Mouse (Mus musculus): ENCODE data around the gene Pipox. TPM values are rescaled to one million over a fixed set of nuclear protein-coding genes. Genes with fewer than 3 reads are reported as not detected.

Pipox gene
- polyA plus RNA-seq, 1 experiment, result 10.0 TPM

DNA sequence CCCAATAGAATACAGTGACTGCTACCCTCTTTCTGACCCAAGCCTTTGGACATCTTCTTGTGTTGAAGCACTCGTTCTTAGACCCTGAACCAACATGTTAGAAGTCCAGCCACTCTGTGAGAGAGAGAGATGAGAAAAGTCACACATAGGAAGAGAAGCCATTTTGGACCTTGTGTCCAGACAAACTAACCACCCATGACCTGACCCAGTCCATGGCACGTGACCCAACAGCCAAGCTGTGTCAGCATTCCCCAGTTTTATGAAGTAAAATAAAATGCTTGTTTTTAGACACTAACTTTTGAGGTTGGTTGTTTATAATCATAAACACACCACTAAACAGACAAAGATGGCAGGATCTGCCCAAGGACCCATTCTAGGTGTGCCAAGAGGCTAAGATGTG lies 1.1 kb upstream of the Pipox start:
- TF ChIP-seq POLR2A (IDR thresholded peaks at IDR 0.05; ENCODE audit: borderline replicate concordance, extremely low read depth, insufficient read depth, insufficient read length, poor library complexity, severe bottlenecking) (no peak), CTCF (IDR thresholded peaks at IDR 0.05; ENCODE audit: borderline replicate concordance, extremely low read depth, insufficient read depth, insufficient read length) (no peak)
- no peak for DNase-seq (ENCODE audit: low read depth)

DNA sequence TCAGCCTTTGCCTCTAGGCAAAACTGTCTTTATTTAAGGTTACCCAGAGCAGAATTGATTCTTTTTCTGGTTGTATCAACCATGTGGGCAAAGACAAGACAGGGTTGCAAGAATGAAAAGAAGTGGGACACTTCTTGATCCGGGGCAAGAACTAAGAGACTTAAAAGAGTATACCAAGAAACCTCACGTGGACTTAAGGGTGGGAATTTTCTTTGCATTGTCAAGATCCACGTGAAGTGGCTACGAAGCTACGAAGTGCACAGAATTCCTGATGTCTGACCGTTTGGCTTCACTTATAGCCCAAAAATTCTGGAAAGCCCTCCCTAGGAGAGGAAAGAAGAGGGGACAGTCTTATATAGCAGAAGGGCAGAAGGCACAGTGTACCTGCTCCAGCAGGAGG lies 613 bp downstream of the Pipox start:
- TF ChIP-seq CTCF (IDR thresholded peaks at IDR 0.05; ENCODE audit: borderline replicate concordance, extremely low read depth, insufficient read depth, insufficient read length) (no peak), POLR2A (IDR thresholded peaks at IDR 0.05; ENCODE audit: borderline replicate concordance, extremely low read depth, insufficient read depth, insufficient read length, poor library complexity, severe bottlenecking) (no peak)
- no peak for DNase-seq (ENCODE audit: low read depth)

DNA sequence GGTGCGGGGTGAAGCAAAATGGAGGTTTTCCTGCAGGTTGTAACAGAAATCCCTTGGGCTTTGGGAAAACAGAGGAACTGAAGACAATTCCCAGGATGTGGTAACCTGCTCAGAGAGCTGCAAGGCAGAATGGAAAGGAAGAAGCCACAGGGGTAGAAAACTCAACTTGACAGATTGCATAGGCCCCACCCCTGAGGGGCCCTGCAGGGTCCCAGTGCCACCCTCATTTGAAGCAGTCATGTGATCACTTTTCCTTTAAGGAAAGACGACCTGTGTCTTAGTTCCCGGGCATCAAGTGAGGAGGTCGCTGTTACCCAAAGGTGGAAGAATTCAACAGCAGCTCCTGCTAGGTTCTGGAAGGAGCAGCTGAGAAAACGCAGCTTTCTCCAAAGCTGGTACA lies 1.0 kb downstream of the Pipox start:
- DNase-seq (ENCODE audit: low read depth), result peak; percentile 81
- no peak for TF ChIP-seq POLR2A (IDR thresholded peaks at IDR 0.05; ENCODE audit: borderline replicate concordance, extremely low read depth, insufficient read depth, insufficient read length, poor library complexity, severe bottlenecking)
- no peak for TF ChIP-seq CTCF (IDR thresholded peaks at IDR 0.05; ENCODE audit: borderline replicate concordance, extremely low read depth, insufficient read depth, insufficient read length)

DNA sequence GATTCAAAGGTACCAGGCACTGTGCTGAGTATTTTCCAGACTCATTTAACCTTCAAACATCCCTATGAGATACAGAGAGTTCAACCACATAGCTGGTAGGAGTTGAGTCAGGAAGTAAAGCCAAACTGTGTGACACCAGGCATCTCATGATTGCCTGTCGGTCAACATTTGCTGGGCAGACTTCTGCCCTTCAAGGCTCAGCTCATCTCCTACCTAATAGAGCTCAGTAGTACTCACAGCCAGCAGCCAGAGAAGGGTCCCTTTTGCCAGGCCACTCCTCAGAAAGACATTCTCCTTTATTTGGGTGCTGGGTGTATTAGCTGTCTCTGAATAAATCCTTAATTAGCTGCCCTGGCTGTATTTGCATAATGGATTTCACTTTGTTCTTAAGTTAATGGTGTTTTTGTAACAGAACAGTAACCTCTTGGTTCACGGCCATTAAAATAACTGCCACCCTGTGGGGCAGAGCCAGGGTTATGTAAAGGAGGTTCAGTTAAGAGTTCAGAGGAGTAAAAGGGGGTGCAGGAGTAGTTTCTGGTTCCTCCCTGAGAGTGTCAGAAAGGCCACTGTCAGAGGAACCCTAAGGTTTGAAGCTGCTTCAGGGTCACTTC lies 3.1 kb downstream of the Pipox start:
- peak; percentile 87 for DNase-seq (ENCODE audit: low read depth)
- TF ChIP-seq CTCF (IDR thresholded peaks at IDR 0.05; ENCODE audit: borderline replicate concordance, extremely low read depth, insufficient read depth, insufficient read length), result no peak
- TF ChIP-seq POLR2A (IDR thresholded peaks at IDR 0.05; ENCODE audit: borderline replicate concordance, extremely low read depth, insufficient read depth, insufficient read length, poor library complexity, severe bottlenecking), result no peak

DNA sequence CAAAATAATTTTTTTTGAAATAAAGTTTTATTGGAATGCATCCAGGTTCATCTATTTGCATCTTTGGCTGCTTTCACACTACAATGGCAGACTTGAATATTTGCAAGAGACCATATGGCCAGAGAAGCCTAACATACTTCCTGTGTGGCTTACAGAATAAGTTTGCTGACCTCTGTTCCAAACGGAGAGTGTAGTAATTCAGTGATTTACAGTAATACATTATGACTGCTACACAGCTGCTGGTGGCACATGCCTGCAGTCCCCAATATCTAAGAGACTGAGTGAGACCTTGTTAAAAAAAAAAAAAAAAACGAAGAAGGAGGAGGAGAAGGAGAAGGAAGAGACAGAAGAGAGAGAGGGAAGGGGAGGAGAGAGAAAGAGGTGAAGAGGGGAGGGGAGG lies 4.4 kb downstream of the Pipox start:
- TF ChIP-seq POLR2A (IDR thresholded peaks at IDR 0.05; ENCODE audit: borderline replicate concordance, extremely low read depth, insufficient read depth, insufficient read length, poor library complexity, severe bottlenecking), result no peak
- TF ChIP-seq CTCF (IDR thresholded peaks at IDR 0.05; ENCODE audit: borderline replicate concordance, extremely low read depth, insufficient read depth, insufficient read length), result no peak
- DNase-seq (ENCODE audit: low read depth), result peak; percentile 43

DNA sequence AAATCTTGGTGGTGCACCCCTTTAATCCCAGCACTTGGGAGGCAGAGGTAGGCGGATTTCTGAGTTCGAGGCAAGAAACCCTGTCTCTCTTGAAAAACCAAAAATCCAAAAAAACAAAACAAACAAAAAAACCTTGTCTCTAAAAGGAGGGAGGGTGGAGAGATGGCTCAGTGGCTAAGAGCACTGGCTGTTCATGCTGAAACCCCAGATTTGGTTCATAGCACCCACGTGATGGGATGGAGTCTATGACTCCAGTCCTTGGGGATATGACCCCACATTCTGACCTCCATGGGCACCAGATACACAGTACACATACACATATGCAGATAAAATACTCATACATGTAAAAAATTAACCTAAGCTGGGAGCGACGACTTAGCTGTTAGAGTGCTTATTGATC lies 5.0 kb downstream of the Pipox start:
- DNase-seq (ENCODE audit: low read depth), result no peak
- no peak for TF ChIP-seq CTCF (IDR thresholded peaks at IDR 0.05; ENCODE audit: borderline replicate concordance, extremely low read depth, insufficient read depth, insufficient read length)

DNA sequence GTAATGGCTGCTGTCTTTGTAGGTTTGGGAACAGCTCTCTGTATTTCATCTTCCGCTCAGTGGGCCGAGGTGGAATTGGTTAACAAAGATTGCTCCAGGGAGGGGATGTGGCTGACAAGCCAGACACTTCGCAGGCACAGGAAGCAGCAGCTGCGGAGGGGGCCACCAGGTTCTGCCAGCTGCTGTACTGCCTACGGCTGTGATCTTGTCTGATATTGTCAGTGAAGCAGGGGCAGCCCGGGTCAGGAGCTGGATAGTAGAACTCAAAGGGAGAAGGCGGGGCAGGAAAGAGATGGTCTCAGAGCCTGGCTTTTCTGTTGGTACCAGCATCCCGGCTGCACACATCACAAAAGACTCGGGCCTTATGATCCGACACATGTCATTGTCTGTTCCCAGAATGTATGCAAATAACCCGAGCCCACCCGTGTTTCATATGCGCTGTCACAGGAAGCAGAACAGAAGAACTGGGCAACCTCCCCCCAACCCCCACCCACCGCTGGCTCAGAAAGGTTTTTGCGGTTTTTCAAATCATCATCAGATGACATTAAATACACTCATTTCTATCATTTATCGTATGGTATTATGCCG lies 6.4 kb downstream of the Pipox start:
- DNase-seq (ENCODE audit: low read depth), result peak; percentile 88
- TF ChIP-seq CTCF (IDR thresholded peaks at IDR 0.05; ENCODE audit: borderline replicate concordance, extremely low read depth, insufficient read depth, insufficient read length), result no peak
- no peak for TF ChIP-seq POLR2A (IDR thresholded peaks at IDR 0.05; ENCODE audit: borderline replicate concordance, extremely low read depth, insufficient read depth, insufficient read length, poor library complexity, severe bottlenecking)

DNA sequence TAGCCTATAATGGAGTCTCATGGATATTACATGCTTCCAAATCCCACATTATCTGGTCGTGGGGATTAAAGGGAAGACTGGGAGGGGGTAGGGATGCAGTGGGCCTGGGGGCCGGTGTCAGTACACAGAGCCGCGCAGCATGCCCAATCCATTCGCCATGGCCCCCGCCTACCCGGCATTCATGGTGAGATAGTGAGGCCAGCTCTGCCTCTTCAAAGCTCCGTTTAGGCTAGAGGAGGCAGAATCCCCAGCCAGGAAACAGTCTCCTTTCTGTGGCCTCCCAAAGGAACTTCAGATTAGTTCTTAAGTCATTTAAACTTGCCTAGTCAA lies 8.7 kb downstream of the Pipox start:
- TF ChIP-seq CTCF (IDR thresholded peaks at IDR 0.05; ENCODE audit: borderline replicate concordance, extremely low read depth, insufficient read depth, insufficient read length) (no peak), POLR2A (IDR thresholded peaks at IDR 0.05; ENCODE audit: borderline replicate concordance, extremely low read depth, insufficient read depth, insufficient read length, poor library complexity, severe bottlenecking) (no peak)
- peak; percentile 83 for DNase-seq (ENCODE audit: low read depth)

DNA sequence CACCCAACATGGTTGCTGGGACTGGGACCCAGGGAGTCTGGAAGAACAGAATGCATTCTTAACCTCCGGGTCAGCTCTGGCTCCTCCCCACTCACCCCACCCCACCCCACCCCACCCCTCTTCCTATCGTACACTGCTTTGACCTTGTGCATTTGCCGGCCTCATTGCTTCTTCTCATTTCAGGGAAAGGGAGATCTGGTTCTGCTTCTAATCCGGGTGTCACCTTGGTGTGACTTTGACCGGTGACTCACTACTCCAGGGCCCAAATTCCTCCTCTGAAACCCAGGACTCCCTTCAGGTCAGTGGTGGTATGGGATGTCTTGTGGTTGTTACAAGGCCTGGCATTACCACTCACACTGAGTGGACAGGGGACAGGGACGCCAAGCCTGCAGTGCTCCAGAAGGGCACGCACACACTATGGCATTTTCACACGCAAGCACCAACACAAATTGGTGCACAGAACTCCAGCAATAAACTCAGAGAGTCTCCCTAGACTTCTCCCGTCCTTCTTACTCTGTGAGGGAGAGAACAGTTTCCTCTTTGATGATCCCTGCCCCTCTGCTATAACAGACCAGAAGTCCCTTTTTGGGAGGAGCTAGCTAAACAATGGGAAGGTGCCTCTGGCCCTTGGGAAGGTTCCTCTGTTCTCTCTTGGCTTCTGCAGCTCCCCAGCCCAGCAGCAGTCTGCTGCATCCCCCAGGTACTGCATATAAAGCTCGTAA lies 9.2 kb downstream of the Pipox start:
- TF ChIP-seq POLR2A (IDR thresholded peaks at IDR 0.05; ENCODE audit: borderline replicate concordance, extremely low read depth, insufficient read depth, insufficient read length, poor library complexity, severe bottlenecking), result no peak
- TF ChIP-seq CTCF (IDR thresholded peaks at IDR 0.05; ENCODE audit: borderline replicate concordance, extremely low read depth, insufficient read depth, insufficient read length), result no peak

DNA sequence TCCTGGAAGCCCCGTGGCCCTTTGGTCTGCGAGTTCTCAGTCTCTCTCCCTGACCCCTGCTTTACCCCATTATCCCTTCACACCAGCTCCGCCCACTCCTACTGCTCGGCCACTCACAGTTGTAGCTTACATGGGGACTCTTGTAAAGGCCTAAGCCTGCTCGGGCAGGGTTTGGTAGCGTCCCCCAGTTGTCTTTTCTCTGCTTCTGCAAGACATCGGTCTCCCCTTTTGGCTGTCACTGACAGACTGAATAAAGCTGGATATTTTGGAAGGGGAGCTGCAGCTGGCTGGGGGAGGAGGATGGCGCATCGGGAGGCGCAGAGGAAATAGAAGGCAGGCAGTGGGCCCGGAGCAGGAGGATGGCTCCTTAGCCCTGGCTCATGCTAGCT lies 17.1 kb downstream of the Pipox start:
- peak; percentile 58 for DNase-seq (ENCODE audit: low read depth)
- TF ChIP-seq CTCF (IDR thresholded peaks at IDR 0.05; ENCODE audit: borderline replicate concordance, extremely low read depth, insufficient read depth, insufficient read length), result no peak
- TF ChIP-seq POLR2A (IDR thresholded peaks at IDR 0.05; ENCODE audit: borderline replicate concordance, extremely low read depth, insufficient read depth, insufficient read length, poor library complexity, severe bottlenecking), result no peak

More for the DNA sequence above, 9.2 kb downstream of the Pipox start:
- DNase-seq (ENCODE audit: low read depth), result no peak

DNA sequence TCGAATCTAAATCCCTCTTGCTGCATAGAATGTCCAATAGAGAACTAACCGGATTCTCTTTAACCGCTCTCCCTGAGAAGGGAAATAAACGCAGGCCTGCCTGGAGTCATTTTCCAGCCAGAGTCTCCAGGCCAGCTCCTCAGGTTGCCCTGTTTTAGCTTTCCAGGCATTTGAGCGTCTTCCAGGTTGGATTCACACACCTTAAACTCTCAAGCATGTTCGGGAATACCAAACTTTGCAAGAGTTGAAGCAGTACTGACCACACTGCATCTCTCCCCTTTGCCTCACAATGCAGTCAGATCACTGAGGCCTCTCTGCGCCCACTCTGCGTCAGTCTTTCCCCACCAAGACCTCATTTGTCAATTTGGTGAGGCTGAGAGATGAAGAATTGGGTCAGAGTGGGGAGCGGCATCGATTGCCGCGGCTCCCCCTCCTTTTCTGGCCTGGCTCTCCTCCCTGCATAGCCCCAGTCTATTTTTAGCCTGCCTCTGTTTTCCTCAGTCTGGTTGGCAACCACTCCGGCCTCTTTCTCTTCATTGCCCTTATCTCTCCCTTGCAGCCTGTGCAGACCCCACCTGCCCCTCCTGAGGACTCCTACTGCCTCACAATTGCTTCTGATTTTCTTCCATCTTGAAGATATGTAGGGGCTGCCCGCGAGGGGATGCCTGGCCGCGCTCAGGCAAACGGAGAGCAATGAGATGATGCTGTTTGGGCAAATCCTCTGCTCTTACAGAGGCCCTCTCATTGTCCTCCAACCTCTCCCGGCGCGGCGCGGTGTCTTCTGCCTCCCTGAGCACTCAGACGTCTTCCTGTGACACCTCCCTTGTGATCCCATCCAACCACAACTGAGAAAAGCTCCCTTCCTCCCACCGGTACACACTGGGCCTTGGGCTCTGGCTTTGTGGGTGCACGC lies 17.8 kb downstream of the Pipox start:
- TF ChIP-seq CTCF (IDR thresholded peaks at IDR 0.05; ENCODE audit: borderline replicate concordance, extremely low read depth, insufficient read depth, insufficient read length) (no peak), POLR2A (IDR thresholded peaks at IDR 0.05; ENCODE audit: borderline replicate concordance, extremely low read depth, insufficient read depth, insufficient read length, poor library complexity, severe bottlenecking) (no peak)
- peak; percentile 82 for DNase-seq (ENCODE audit: low read depth)

Data from brain, embryonic 14.5 days (tissue).